Mouse (Mus musculus): Measurements from ENCODE around the gene Schip1. TPM values are rescaled to one million over a fixed set of nuclear protein-coding genes. Genes with fewer than 3 reads are reported as not detected.

Schip1 gene
- polyA plus RNA-seq, 1 experiment, result 47.3 TPM

DNA sequence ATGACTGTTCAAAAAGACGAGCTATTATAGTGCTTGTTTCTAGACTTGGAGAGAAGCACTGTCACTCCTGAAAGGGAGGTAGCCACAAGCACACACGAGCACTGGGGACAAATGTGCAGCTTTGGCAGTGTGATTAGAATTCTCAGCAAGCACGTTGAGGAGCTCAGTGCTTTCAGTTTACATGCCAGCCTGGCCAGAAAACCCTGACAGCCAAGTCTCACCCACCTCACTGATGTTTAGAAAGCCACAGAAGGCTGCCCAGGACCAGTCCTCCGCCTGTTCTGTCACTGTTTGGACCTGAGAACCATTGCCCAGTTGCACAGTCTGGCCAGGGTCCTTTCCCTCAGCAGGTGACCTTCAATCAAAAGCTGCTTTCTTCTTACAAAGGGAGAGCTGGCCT, 595.9 kb downstream of the Schip1 start:
- DNase-seq (ENCODE audit: low spot score), result no peak

DNA sequence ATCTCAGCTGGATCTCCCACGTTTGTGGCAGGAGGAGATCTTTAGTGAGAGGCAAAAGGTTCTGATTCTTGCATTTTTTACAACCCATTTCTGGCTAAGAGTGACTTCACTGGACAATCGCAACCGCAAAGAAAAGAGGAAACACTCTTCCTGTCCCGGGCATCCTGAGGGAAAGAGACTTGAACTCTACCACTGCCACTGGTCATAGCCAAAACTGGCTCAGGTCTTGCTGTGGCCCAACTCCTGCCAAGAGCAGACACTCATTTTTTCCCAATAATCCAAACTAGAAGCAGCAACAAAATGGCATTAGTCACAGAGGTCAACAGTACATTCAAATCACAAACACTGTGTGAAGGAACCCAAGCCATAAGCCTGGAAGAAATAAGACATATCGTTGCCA, 597.8 kb downstream of the Schip1 start:
- no peak for DNase-seq (ENCODE audit: low spot score)

DNA sequence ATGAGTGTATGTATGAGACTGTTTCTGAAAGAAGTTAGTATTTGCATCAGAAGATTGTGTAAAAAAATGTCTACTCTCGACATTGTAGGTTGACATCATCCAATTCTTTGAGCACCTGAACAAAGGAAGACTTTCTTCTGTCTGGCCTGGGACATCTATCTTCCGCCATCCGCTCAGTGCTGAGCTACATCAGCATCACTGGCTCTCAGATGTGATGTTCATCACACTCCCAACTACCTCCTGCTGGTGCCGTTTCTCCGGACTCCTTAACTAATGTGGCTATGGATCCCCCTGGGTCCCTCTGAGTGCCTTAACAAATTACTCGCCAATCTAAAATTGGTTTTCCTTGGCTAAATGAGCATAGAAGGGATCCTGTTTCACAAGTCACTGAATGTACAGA, 599.7 kb downstream of the Schip1 start:
- no peak for DNase-seq (ENCODE audit: low spot score)

DNA sequence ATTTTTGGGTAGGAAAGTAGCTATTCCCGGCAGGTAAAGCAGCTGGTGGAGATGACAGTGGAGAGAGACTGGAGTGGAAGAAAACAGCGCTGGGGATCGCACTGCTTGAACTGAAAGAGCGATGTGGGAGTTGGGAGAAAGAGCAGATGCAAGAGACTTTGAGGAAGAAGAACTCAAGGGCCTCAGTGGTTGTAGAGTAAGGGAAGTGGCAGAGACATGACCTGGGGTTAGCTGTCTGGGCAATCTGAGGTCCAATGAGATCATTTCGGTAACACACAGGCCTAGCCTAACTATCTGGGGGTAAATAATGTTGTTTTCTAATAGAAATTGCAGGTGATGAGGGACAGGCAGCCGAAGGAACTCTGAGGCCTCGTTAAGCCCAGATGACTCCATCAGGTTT, 601.8 kb downstream of the Schip1 start:
- DNase-seq (ENCODE audit: low spot score), result no peak

DNA sequence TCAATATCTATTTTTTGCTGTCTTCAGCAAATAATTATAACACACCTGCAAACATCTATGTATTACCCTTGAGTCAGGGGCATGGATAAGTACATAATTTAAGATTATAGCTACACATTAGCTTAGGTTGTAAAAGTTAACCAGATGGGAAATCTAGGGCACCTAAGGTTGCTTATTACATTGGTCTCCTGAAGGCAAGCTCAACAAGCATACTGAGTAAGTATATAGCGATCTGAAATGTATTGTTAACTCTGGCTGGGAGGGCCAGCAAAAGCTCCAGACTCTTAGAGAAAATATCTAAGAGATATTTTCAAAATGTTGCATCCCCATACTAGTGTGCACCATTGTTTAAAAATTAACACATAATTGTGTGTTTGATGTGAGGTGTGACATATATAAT, 603.2 kb downstream of the Schip1 start:
- DNase-seq (ENCODE audit: low spot score), result no peak

DNA sequence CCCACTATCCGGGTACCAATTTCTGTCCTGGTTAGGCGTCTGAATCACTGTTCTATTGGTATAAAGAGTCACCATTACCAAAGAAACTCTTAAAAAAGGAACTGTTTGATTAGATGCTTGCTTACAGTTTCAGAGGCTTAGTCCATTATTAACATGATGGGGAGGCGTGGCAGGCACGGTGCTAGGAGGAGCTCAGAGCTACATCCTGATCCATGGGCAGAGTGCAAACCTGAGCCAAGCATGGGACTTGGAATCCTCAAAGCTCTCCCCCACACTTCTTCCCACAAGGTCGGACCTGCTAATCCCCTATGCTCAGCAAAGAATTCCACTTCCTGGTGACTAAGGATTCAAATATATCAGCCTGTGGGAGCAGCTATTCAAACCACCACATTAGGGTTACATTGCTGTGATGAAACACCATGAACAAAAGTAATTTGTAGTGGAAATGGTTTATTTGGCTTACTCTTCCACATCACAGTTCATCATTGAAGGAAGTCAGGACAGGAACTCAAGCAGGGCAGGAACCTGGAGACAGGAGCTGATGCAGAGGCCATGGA, 604.9 kb downstream of the Schip1 start:
- no peak for DNase-seq (ENCODE audit: low spot score)

DNA sequence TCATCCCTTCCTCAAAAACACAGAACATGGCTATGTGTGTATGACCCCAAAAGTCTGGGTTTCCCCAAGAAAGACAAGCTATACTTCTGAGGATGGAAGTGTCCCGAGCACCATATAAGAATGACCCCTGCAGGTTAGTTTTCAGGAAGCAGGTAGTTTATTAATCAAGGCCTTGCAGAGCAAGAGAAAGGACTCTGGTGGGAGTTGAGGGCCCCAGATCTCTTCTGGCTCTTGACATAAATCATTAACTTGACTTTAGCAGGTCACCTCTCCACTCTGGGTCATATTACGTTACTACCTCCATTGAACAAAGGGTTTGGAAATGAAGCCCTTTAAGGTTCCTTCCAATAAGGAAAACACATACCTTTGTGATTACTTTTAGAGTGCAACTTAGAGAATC, 610.1 kb downstream of the Schip1 start:
- no peak for DNase-seq (ENCODE audit: low spot score)

DNA sequence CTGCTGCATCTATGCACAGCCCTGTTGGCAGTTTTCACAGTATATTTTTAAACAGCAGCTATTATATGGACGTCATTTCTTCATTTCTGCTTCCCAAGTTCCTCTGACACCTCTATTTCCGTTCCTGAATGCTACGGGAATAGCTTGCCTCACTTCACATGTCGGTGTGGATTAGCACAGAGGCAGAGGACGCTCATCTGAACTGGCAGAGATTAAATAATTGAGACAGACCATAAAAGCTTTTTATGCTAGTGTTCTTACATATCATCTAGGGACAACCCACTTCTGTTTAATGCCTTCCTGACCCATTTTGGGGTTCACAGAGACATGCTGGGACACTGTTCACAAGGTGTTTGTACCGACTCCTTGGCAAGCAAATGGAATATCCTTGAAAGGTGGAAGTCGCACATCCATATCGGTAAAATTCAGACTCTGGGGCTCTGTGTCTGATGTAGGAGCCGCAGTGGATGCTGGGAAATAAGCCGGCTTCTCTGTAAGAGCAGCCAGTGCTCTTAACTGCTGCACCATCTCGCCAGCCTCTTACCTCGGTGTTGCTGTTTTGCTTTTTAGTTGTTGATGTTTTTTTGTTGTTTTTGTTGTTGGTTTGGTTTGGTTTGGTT, 610.7 kb downstream of the Schip1 start:
- no peak for DNase-seq (ENCODE audit: low spot score)

Other genes with a start within 250 kb of the Schip1 start
- gene Iqcj, start 172.6 kb upstream of the Schip1 start, polyA plus RNA-seq (2012; rRNA removed), result not detected in 2 replicates
- not detected in 2 replicates for gene Iqschfp, start 172.6 kb upstream of the Schip1 start, polyA plus RNA-seq (2012; rRNA removed)

All from urinary bladder, adult 2 months (tissue).